Mouse (Mus musculus): Measurements from ENCODE around the gene Alg14. TPM values are rescaled to one million over a fixed set of nuclear protein-coding genes. Genes with fewer than 3 reads are reported as not detected.

Gene Alg14
- polyA plus RNA-seq, 1 experiment: 8.9 TPM

DNA sequence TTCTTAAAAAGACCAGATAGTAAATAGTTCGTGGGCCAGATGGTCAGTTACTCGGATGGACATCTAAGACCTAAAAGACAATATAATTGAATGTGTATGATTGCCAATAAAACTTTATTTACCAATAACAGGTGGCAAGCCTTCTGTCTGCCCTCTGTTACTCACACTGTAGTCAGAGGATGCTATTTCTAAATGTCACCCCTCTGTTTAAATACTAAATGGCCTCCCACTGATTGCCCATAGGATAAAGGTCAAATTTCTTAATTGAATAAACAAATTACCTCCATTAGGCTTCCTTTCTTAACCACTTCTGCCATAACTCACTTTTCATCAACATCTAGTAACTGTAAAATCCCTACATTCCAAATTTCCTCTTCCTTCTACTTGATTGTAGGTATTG lies 19.0 kb upstream of the Alg14 start:
- Histone ChIP-seq H3K36me3 (replicated peaks; ENCODE audit: low read length) (no peaks in the 10 kb centered on the region), H3K27me3 (replicated peaks) (peaks cover 22% of the 10 kb centered on the region), H3K9me3 (peaks cover 7% of the 10 kb centered on the region), H3K4me3 (replicated peaks) (no peak overlapping the region), H3K4me1 (no peaks in the 10 kb centered on the region)
- no peak for TF ChIP-seq FLI1 (IDR thresholded peaks at IDR 0.05; ENCODE audit: low read length)
- no peak for TF ChIP-seq GATA1 (IDR thresholded peaks at IDR 0.05; ENCODE audit: borderline replicate concordance, low read length)

DNA sequence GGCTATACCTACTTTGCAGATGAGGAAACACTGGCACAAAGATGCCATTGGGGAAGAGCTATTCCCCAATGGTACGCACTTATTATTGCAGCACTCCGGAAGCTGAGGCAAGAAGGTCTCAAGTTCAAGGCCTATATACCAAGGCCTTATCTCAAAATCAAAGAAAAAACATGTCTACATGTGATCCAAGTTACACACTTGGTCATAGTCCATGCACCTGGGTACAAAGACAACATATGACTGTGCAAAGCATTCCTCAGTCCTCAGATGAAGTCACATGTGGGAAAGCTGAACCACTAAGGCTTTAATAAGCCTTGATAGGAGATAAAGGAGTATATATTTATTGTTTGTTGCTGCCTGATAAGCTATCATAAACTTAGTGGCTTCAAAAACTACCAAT lies 17.6 kb upstream of the Alg14 start:
- H3K9me3 ChIP-seq: peaks cover 7% of the 10 kb centered on the region

GRCm38 (mm10) chr3:121277009-121277408 lies 14.6 kb upstream of the Alg14 start:
- H3K9me3 ChIP-seq: peaks cover 7% of the 10 kb centered on the region

More for the DNA sequence above, 17.6 kb upstream of the Alg14 start:
- peaks cover 25% of the 10 kb centered on the region for H3K27me3 ChIP-seq (replicated peaks)
- H3K4me1 ChIP-seq: no peaks in the 10 kb centered on the region
- H3K36me3 ChIP-seq (replicated peaks; ENCODE audit: low read length): no peaks in the 10 kb centered on the region
- TF ChIP-seq FLI1 (IDR thresholded peaks at IDR 0.05; ENCODE audit: low read length) (no peak), GATA1 (IDR thresholded peaks at IDR 0.05; ENCODE audit: borderline replicate concordance, low read length) (no peak)
- H3K4me3 ChIP-seq (replicated peaks): no peak overlapping the region

DNA sequence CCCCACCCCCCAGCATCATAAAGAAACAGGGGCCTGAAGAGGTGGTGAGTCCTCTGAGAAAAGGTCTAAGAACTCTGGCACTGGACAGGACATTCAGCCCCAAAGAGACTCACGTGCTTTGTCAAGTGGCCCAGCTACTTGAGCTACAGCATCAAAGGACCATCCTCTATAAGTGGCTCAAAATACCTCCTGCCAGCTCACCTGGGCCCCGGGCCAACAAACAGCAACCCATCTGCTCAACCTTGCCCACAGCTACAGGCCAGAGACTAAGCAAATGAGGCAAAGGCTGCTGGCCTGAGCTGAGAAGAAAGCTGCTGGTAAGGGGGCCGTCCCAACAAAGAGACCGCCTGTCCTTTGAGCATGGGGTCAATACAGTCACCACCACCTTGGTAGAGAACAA lies 14.0 kb upstream of the Alg14 start:
- peaks cover 7% of the 10 kb centered on the region for H3K9me3 ChIP-seq
- H3K4me3 ChIP-seq (replicated peaks): no peak overlapping the region
- peaks cover 3% of the 10 kb centered on the region; the same call in 1 of the 2 replicates for H3K4me1 ChIP-seq
- TF ChIP-seq GATA1 (IDR thresholded peaks at IDR 0.05; ENCODE audit: borderline replicate concordance, low read length) (no peak), FLI1 (IDR thresholded peaks at IDR 0.05; ENCODE audit: low read length) (no peak)
- H3K36me3 ChIP-seq (replicated peaks; ENCODE audit: low read length): no peaks in the 10 kb centered on the region
- H3K27me3 ChIP-seq (replicated peaks): peaks cover 17% of the 10 kb centered on the region

More at GRCm38 (mm10) chr3:121277009-121277408, 14.6 kb upstream of the Alg14 start:
- no peak overlapping the region for H3K4me3 ChIP-seq (replicated peaks)
- peaks cover 18% of the 10 kb centered on the region for H3K27me3 ChIP-seq (replicated peaks)
- H3K36me3 ChIP-seq (replicated peaks; ENCODE audit: low read length): no peaks in the 10 kb centered on the region
- no peak for TF ChIP-seq GATA1 (IDR thresholded peaks at IDR 0.05; ENCODE audit: borderline replicate concordance, low read length)
- no peak for TF ChIP-seq FLI1 (IDR thresholded peaks at IDR 0.05; ENCODE audit: low read length)
- H3K4me1 ChIP-seq: peaks cover 3% of the 10 kb centered on the region; the same call in 1 of the 2 replicates

- H3K36me3 ChIP-seq (replicated peaks; ENCODE audit: low read length): no peaks in the 10 kb centered on the region
- TF ChIP-seq GATA1 (IDR thresholded peaks at IDR 0.05; ENCODE audit: borderline replicate concordance, low read length) (no peak), FLI1 (IDR thresholded peaks at IDR 0.05; ENCODE audit: low read length) (no peak)
- peaks cover 3% of the 10 kb centered on the region; the same call in 1 of the 2 replicates for H3K4me1 ChIP-seq
- peaks cover 7% of the 10 kb centered on the region for H3K9me3 ChIP-seq
- H3K27me3 ChIP-seq (replicated peaks): peaks cover 17% of the 10 kb centered on the region
- peak overlapping the region; percentile 29 for H3K4me3 ChIP-seq (replicated peaks)
Measured at GRCm38 (mm10) chr3:121279679-121280078, 11.9 kb upstream of the Alg14 start.

DNA sequence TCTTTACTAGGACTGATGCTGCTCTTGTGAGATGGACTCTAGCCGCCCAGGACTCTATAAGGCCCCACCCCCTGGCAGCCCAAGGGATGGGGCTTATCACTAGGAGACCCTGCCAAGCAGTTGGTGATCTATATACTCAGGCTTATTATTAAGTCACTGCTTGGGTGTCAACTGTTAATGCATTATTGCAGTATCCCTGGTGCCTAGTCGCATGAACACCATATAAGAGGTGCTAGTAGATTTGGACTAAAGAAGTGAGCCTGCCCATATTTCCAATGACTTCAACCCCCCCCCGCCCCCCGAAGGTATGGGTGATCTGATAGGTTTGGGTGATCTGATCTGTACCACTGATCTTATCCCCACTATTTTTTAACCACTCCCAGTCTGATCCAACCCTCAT lies 8.6 kb upstream of the Alg14 start, which contains the start of gene Tmem56:
Gene Tmem56 (minus strand): TSS at position 101 of the 400 bp plus-strand sequence.
- peaks cover 9% of the 10 kb centered on the region for H3K9me3 ChIP-seq
- peaks cover 14% of the 10 kb centered on the region for H3K27me3 ChIP-seq (replicated peaks)
- no peak within 1 kb of the TSS for H3K4me3 ChIP-seq (replicated peaks)
- no peak for TF ChIP-seq GATA1 (IDR thresholded peaks at IDR 0.05; ENCODE audit: borderline replicate concordance, low read length)
- TF ChIP-seq FLI1 (IDR thresholded peaks at IDR 0.05; ENCODE audit: low read length): no peak
- H3K36me3 ChIP-seq (replicated peaks; ENCODE audit: low read length): no peaks in the 10 kb centered on the region
- peaks cover 3% of the 10 kb centered on the region; the same call in 1 of the 2 replicates for H3K4me1 ChIP-seq

GRCm38 (mm10) chr3:121285219-121285618 lies 6.4 kb upstream of the Alg14 start:
- Histone ChIP-seq H3K36me3 (replicated peaks; ENCODE audit: low read length) (no peaks in the 10 kb centered on the region), H3K4me1 (peaks cover 3% of the 10 kb centered on the region; the same call in 1 of the 2 replicates), H3K4me3 (replicated peaks) (no peak overlapping the region), H3K27me3 (replicated peaks) (peaks cover 7% of the 10 kb centered on the region), H3K9me3 (peaks cover 9% of the 10 kb centered on the region)
- TF ChIP-seq GATA1 (IDR thresholded peaks at IDR 0.05; ENCODE audit: borderline replicate concordance, low read length) (no peak), FLI1 (IDR thresholded peaks at IDR 0.05; ENCODE audit: low read length) (no peak)

DNA sequence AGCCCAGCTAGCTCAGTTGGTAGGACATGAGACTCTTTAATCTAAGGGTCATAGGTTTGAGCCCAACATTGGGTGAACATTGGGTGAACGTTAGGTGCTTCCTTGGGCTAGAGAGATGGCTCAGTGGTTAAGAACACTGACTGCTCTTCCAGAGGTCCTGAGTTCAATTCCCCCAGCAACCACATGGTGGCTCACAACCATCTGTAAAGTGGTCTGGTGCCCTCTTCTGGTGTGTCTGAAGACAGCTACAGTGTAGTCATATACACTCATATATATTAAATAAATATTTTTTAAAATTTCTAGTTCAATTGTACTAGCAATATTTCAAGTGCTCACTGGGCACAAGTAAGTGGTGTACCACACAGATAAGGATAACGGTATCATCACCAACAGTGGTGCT lies 4.4 kb upstream of the Alg14 start:
- Histone ChIP-seq H3K9me3 (peaks cover 9% of the 10 kb centered on the region), H3K4me1 (peaks cover 12% of the 10 kb centered on the region), H3K4me3 (replicated peaks) (no peak overlapping the region), H3K36me3 (replicated peaks; ENCODE audit: low read length) (no peaks in the 10 kb centered on the region), H3K27me3 (replicated peaks) (peaks cover 7% of the 10 kb centered on the region)
- no peak for TF ChIP-seq FLI1 (IDR thresholded peaks at IDR 0.05; ENCODE audit: low read length)
- TF ChIP-seq GATA1 (IDR thresholded peaks at IDR 0.05; ENCODE audit: borderline replicate concordance, low read length): no peak

- Histone ChIP-seq H3K4me3 (replicated peaks) (peak overlapping the region; percentile 93), H3K36me3 (replicated peaks; ENCODE audit: low read length) (no peaks in the 10 kb centered on the region), H3K9me3 (peaks cover 4% of the 10 kb centered on the region), H3K4me1 (peaks cover 32% of the 10 kb centered on the region), H3K27me3 (replicated peaks) (no peaks in the 10 kb centered on the region)
- TF ChIP-seq FLI1 (IDR thresholded peaks at IDR 0.05; ENCODE audit: low read length) (no peak), GATA1 (IDR thresholded peaks at IDR 0.05; ENCODE audit: borderline replicate concordance, low read length) (no peak)
Measured at GRCm38 (mm10) chr3:121290681-121291080, 892 bp upstream of the Alg14 start.

DNA sequence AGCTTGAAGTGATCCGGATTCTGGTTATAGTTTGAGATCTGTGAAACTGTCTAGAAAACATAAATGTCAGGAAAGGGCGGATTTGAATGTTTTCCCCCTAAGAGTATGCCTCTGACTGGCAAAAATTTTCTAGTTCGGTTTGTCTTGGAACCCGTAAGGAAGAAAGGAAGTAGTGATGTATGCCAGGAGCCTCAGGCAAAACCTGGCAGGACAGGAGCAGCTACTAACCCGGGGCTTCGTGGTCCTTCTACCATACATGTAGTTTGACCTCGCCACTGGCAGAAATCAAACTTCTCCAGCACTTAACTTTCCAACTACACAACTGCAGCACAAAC lies 381 bp upstream of the Alg14 start:
- TF ChIP-seq GATA1 (IDR thresholded peaks at IDR 0.05; ENCODE audit: borderline replicate concordance, low read length) (no peak), FLI1 (IDR thresholded peaks at IDR 0.05; ENCODE audit: low read length) (no peak)
- peak overlapping the region; percentile 93 for H3K4me3 ChIP-seq (replicated peaks)
- no peaks in the 10 kb centered on the region for H3K27me3 ChIP-seq (replicated peaks)
- peaks cover 33% of the 10 kb centered on the region for H3K4me1 ChIP-seq
- no peaks in the 10 kb centered on the region for H3K9me3 ChIP-seq
- H3K36me3 ChIP-seq (replicated peaks; ENCODE audit: low read length): no peaks in the 10 kb centered on the region

GRCm38 (mm10) chr3:121294200-121294599 lies 2.6 kb downstream of the Alg14 start:
- H3K4me3 ChIP-seq (replicated peaks): no peak overlapping the region
- H3K9me3 ChIP-seq: no peaks in the 10 kb centered on the region
- H3K4me1 ChIP-seq: peaks cover 37% of the 10 kb centered on the region
- H3K36me3 ChIP-seq (replicated peaks; ENCODE audit: low read length): peaks cover 7% of the 10 kb centered on the region
- H3K27me3 ChIP-seq (replicated peaks): no peaks in the 10 kb centered on the region
- TF ChIP-seq FLI1 (IDR thresholded peaks at IDR 0.05; ENCODE audit: low read length) (no peak), GATA1 (IDR thresholded peaks at IDR 0.05; ENCODE audit: borderline replicate concordance, low read length) (no peak)

All from megakaryocyte, embryonic 14.5 days (primary cell).